Mouse (Mus musculus) large intestine, adult 2 months (tissue): ENCODE results near the gene 1500011B03Rik. TPM values are rescaled to one million over a fixed set of nuclear protein-coding genes. Genes with fewer than 3 reads are reported as not detected.

ENCODE experiments used
- DNase-seq: peaks from one replicate; pipeline ENCODE4 v3.0.0-alpha.2; 2012; ENCODE audit warnings: low read depth, low spot score
- WGBS: fragments of 180-500 bp; shearing (Covaris S2); methylation state at CpG from one replicate; pipeline ENCODE4 v1.1.7; 2018; 5-methylcytosine and 5-hydroxymethylcytosine counted together
- polyA plus RNA-seq: library from polyadenylated mRNA; depleted of rRNA; stranded (reverse); fragments of >200 nt; gene quantifications from 2 replicates; pipeline ENCODE4 v1.2.3, GENCODE M21; 2012

The 1500011B03Rik gene
- polyA plus RNA-seq, 1 experiment, result 14.6 TPM

DNA sequence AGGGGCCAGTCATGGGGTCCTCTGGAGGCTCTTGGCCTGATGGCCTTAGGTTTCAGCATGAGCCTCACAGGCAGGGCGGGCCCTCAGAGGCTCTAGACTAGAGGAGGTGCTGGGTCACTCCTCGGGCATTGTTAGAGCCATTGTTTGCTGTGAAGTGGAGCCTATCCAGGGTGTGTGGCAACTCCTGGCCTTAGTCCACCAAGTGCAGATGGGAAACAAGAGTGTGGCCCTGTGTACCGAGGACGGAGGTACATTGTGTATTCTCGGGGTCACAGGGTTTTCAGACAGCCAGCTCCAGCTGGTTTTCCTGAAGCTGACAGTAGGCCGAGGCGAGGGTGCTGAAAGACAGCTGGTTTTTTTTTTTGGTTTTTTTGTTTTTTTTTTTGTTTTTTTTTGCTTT lies 30.0 kb downstream of the 1500011B03Rik start:
- 62% methylated on average over 7 of the region's 7 CpGs for WGBS
- no peak for DNase-seq

DNA sequence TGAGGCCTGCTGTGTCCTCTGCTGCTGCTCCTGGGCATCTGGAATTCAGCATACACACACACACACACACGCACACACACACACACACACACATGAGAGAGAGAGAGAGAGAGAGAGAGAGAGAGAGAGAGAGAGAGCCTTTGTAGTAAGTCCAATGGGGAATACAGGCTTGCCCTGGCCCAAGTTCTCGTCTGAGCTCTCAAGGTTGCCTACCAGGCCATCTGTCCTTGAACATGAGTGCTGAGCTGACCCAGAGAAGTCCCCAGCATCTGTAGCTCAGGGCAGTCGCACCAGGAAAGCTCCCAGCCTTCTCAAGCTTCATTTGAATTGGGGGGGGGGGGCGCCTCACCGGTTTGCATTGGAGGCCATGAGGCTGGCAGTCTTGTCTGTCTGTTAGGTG lies 38.1 kb downstream of the 1500011B03Rik start:
- WGBS, result 84% methylated on average over 5 of the region's 5 CpGs
- no peak for DNase-seq

DNA sequence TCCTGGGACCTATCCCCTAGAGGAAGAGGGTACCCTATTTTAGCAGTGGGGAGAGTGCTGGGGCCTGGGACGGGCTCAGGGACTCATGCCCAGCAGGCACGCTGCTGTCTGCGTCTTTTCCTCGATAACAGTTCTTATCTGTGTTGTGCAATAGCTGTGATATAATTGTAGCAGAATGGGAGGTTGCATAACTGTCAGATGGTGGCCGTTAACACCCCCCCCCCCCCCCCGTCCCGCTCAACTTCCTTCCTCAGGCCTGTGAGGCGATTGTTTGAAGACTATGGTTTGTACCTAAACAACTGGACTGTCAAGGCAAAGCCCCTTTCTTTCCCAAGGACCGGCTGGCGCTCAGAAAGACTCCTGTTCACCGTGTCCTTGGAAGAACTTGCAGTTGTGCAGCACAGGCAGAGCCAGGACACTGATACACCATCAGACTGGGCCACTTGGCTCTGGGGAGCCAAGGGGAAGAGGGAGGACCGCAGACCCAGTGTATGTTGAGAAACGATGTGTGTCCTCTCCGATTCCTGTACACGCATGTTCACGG lies 38.6 kb downstream of the 1500011B03Rik start:
- 18% methylated on average over 16 of the region's 16 CpGs for WGBS
- no peak for DNase-seq

DNA sequence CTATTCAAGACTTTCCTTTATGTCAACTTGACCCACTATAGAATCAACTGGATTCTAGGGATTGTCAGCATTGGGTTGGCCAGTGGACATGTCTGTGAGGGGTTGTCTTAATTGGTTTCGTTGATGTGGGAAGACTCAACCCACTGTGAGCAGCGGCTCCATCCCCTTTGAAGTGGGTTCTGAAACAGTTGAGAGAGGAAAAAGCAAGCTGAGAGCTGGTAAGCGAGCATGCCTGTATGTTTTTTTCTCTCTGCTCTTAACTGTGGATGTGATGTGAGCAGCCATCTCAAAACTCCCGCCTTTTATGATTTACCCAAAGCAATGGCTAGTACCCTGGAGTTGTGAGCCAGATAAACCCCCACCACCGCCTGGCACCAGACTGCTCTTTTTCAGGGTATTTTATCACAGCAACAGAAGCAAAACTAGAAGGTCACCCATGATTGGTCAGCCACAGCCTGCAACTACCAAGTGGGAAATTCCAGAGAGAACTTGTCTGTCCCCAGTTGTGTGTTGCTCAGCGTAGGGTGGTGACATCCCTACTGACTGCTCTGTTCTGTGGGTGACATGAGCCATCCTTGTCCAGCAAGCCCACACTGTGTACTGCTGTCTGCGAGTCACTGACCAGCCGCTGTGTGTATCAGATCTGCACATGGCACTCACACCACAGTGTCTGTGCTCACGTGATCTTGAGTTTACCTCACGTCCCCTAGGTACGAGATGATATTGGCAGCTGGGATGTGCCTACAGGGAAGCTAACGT lies 39.7 kb downstream of the 1500011B03Rik start:
- 83% methylated on average over 12 of the region's 12 CpGs for WGBS
- no peak for DNase-seq

DNA sequence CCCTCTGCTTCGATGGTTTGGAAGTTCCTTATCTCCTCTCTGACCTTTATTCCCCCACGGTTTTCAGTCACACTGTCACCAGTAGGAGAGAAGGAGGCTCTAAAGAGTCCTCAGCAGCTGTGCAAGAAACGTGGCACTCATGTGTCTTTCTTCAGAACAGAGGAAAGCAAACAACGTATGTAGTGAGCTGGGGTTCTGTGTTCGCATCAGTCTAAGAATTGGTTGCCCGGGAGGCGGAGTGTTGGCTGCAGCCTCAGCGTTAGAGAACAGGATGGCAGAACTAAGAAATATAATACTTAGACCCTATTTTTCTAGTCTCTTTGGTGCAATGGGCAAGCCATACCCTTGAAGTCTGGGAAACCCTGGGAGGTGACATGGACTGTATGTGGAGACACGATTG lies 40.3 kb downstream of the 1500011B03Rik start:
- no peak for DNase-seq
- WGBS, result 79% methylated on average over 9 of the region's 9 CpGs

DNA sequence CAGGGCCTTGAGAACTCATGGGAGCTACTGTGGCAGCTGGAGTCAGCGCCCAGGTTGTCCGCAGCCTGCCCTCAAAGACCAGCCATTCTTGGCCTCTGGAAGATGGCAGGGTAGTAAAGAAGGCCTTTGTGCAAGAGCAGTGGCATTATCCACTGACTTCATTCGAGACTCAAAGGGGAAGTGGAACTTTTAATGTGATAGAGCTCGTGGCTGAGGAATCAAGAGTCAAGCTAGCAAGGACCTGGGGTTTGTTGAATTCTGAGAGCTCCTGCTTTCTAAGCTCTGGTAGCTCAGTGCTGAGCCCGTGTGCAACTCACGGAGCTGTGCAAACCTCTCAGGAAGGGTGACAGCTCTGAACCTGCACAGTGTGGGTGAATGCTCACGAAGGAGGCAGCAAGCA lies 42.4 kb downstream of the 1500011B03Rik start:
- no peak for DNase-seq
- WGBS, result 82% methylated on average over 7 of the region's 7 CpGs

DNA sequence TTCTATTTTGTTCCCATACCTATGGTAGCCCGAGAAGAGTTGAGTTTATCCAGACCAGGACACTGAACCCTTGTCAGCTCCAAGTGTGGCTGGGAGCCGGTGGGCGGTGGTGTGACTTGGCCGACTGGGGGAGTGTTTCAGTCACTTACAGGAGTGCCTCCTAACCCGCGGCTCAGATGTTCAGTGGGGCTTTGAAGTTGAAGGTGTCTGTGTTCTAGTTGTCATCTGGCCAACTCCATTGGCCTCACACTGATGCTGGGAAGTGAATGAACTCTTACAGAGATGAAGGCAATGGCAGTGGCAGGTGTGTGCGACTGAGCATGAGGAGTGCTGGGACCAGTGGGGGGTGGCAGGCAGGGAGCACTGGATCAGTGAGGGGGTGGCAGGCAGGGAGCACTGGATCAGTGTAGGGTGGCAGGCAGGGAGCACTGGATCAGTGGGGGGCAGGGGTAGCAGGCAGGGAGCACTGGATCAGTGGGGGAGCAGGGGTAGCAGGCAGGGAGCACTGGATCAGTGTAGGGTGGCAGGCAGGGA lies 43.2 kb downstream of the 1500011B03Rik start:
- WGBS, result 68% methylated on average over 7 of the region's 7 CpGs
- DNase-seq, result no peak

DNA sequence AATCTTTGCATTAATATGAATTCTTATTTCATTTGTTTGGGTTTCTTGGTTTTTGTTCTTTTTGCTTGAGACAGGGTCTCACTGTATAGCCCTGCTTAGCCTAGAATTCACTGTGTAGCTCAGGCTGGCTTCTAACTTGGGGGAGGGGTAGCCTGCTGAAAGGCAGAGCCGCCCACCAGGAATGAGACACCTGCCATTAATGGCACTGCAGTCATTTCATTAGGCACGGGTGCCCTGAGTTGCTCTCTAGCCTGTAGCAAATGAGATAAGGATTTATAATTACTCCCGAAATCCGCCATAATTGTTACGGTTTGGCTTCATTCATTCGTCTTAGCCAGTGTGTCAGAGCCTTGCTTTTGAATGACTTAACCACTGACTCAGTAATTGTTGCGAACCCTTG lies 47.1 kb downstream of the 1500011B03Rik start:
- 79% methylated on average over 7 of the region's 7 CpGs for WGBS
- no peak for DNase-seq

DNA sequence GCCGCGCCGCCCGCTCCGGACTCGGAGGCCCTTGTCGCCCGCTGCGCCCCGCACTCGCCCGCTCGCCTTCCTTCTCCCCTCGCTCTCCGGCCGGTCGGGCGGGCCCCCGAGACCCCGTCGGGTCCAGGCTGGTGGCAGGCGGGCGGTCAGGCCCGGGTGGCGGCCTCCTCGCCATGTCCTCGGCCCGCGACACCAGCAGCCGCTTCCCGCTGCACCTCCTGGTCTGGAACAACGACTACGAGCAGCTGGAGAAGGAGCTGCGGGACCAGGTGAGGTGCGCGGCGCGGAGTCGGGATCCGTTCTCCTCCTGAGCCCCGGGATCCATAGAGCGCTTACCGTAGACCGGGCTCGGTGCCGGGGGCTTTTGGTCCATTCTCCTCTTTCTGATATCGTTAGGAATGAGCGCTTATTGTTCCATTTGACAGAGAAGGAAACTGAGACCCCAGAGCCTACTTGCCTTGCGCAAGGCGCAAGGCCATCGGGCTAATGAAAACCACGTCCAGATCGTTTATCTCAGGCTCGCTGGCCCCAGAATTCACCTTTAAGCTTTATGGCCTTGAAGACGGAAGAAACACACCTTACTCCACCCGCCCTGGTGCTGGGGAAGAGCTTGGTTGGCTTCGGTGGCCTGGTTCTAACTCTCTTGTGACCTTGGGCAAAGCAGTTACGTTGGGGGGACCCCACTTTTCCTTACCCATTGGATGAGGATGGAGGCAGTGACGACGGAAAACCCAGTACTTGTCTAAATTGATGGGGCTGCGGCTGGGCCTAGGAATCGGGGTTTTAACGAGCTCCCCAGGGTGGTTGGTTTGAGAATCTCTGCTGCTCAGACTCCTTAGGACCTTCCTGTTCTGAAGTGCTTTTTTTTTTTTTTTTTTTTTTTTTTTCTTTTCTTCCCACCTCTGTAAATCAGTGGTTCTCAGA lies 48.0 kb downstream of the 1500011B03Rik start, which contains the start of gene Git2:
TSS of gene Git2 (minus strand) at position 462 of the 924 bp plus-strand sequence.
- WGBS, result under 1% methylated on average over 63 of the region's 63 CpGs
- peak; percentile 39 for DNase-seq

DNA sequence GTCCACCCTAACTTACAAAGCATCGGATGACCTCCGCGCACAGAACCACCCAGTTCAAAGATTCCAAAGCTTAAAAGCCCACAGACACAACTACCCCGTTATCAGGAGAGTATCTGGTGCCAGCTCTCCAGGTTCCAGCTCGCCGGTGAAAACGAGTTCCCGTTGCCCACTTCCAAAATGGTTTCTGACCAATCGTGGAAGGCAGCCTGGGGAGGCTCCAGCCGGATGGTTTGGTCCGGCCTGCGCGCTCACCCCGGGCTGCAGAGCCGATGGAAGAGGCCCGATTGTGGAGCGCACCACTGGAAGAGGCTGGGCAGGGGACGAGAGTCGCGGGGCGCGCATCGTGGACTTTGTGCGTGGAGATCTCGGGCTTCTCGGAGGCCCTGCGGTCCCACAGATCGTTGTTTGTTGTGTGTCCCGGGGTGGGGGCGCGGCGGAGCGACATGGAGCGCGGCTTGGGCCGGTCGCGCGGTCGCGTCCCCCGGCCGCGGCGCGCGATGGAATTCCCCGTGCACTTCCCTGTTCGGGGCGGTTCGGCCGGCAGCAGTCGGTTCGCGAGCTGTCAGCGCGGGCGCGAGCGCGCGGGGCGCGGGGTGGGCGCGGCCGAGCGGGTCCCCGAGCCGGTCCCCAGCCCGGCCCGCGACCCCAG lies 48.7 kb downstream of the 1500011B03Rik start, which contains the start of gene Ankrd13a:
TSS of gene Ankrd13a (plus strand) at position 275 of the 649 bp plus-strand sequence.
- WGBS, result under 1% methylated on average over 71 of the region's 73 CpGs
- peak; percentile 78 for DNase-seq

DNA sequence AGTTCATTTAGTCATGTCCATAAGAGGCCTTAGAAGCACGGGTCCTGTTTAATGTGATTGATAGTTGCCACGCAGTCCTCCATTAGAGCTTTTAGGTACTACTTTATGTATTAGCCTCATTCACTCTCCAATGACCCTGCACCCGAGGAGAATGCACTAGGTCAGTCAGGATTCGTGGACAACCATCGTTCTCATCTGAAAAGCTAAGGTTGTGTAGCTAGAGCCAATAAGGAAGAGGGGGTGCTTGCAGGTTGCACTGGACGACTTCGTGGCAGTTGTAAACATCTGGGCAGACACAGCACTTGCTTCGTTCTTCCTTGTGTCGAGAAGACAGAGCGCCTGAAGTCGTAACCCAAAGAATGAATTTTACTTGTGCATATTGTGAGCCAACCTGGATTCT lies 49.5 kb downstream of the 1500011B03Rik start:
- under 1% methylated on average over 11 of the region's 11 CpGs for WGBS
- DNase-seq, result peak; percentile 33

DNA sequence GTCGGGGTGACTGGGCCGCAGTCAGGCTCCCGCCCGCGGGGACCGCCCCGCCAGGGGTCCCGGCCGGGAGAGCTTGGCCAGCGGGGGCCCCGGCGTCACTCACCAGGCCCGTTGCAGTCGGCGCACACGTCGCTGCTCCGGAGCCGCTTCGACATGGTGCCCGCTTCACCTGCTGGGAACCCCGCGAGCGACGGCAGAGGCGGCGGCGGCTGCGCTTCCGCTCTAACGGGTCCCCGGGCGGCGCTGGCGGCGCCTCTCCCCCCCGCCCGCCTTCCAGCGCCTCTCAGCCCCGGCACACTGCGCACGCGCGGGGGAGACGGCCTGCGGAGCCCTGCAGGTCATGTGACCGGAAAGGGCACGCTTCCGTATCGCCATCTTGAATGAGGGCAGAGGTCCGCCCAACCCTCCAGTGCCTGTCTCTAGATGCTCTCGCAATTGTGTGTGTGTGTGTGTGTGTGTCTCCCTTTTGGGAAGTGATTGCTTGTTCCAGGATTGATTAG lies 50.0 kb downstream of the 1500011B03Rik start:
- WGBS, result under 1% methylated on average over 52 of the region's 52 CpGs
- peak; percentile 94 for DNase-seq

DNA sequence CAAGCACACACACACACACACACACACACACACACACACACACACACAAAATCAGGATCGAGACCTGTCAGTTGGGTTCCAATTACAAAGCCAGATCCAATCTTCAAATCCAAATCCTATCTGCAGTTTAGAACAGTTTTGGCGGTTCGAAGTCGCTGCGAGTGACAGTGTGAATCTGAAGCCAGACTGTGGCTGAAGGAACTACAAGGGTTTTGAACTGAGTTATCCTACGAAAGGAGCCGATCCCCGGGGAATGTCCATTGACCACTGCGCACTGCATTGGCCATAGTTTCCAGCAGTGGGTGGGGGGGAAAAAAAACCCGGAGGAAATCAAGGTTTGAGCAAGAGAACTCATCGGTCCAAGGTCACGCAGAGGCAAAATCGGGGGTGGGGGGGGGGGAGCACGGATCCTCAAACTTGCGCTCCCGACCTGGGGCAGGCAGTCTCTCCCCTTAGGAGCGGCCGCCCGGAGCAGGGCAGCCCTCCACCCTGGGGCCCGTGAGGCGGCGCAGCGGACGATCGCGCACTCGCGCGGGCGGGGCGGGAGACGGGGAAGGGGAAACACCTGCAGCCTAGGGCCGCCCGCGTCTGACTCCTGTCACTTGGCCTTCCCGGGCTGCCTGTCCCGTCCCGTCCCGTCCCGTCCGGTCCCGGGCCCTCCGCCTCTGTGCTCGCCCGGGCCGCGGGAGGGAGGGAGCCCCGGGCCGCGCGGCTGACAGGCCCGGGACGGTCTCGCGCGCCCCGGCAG lies 50.6 kb downstream of the 1500011B03Rik start:
- under 1% methylated on average over 51 of the region's 57 CpGs for WGBS
- no peak for DNase-seq

DNA sequence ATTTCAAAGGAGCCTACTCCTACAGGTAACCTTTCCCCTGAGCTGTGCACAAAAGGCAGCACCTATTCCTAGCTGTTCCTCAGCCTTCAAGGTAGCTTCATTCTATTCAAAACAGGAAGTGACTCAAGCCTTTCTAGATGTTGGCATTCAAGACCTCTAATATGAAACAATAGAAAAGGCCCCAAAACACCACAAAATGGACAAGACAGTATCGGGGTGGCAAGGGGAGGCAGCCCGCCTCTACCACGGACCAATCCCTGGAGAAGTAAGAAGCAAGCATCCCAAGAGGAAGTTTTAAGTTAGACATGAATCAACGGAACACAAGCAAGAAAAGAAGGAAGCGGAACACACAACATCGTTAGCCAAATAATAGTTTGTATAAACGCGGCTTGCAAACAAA lies 51.5 kb downstream of the 1500011B03Rik start:
- DNase-seq, result no peak
- 58% methylated on average over 8 of the region's 8 CpGs for WGBS

DNA sequence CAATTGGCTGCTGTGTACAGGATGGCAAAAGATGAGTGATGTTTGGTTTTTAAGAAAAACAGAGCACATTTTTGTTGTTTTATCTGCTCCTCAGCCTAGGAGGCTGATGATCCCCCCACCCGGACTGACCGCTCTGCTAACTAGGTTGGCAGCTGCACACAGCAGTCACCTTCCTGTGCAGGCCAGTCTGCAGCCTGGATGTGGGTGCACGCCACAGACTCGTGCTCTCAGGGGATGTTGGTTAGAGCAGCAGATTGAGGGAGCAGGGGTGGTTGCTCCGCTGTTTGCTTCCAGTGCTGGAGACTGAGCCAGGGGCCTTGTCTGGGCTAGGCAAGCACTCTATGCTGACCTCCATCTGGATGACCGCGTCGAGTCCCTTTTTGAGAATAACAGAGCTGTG lies 53.5 kb downstream of the 1500011B03Rik start:
- no peak for DNase-seq
- WGBS, result 86% methylated on average over 8 of the region's 8 CpGs

DNA sequence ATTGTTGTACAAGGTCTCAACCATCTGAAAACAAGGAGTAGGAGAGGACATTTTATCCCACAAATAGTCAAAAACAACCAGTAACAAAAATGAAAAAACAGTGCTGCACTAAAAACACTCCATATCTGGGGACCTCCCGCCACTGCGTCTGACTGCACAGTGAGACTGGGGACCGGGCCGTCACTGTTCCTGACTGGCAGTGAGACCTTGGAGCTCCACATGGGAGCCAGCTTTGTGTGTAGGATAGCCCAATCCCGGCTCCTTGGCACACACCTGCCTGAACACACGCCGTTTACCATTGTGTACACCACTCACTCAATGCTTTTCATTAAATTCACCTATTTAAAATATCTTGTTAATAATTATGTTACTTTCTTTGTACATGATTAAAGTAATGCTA lies 56.1 kb downstream of the 1500011B03Rik start:
- 92% methylated on average over 7 of the region's 7 CpGs for WGBS
- no peak for DNase-seq

DNA sequence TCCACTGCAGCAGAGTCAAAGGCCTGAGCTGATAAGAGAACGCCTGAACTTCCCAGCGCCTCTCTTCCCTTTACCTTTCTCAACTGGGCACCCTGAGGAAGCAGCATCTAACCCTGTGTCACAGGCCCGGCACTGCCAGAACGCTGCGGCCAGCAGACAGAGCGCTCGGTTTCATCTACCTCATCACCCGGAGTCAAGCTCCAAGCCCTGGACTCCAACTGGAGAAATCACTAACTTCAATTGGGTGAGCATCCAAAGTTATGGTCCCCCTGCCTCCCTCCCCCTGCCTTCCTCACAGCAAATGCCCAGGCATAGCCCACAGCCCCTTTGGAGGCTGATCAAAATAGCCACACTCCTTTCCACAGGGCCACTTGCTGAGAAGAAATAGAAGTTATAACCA lies 56.6 kb downstream of the 1500011B03Rik start:
- DNase-seq, result no peak
- WGBS, result 90% methylated on average over 8 of the region's 8 CpGs

DNA sequence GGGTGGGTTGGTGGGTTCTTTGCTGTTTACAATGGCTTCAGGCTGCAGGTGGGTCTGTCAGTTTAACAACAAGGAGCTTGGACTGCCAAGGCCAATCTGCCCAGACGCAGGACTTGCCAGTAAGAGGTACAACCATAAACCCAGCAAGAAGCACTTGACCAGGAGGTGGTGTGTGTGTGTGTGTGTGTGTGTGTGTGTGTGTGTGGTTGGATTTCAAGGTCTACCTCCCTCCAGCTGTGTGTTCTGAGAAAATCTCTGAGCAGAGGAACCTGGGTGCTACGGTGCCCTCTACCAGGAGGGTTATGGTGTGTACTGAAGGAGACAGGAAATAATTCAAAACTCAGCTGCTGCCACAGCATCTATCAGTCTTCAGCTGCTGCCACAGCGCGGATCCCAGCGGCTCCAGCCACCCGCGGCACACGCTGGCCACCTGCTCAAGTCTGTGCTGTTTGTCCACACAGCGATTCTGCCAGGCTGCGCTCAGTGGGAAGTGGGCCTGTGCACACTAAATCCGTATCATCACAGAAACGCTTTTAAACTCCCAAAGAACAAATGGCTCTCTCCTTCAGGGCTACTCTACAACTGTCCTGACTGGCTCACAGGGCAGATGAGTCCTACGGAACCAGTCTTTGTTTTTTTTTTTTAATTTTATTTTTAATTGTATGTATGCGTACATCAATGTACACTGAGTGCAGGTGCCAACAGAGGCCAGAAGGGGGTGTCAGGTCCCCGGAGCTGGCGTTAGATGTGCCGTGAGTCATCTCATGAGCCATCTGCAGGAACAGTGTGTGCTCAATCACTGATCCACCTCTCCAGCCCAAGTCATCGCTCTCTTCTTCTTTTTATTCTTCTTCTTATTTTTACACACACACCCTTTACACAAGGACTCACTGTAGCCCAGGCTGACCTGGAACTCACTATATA lies 58.2 kb downstream of the 1500011B03Rik start:
- WGBS, result 88% methylated on average over 18 of the region's 18 CpGs
- DNase-seq, result no peak
